Mouse (Mus musculus): Measurements from ENCODE around the gene Ppp1r18. TPM values are rescaled to one million over a fixed set of nuclear protein-coding genes. Genes with fewer than 3 reads are reported as not detected.
A peak's percentile ranks its signal among the peaks of the same experiment; 100 is the strongest.

Ppp1r18 gene
- polyA plus RNA-seq, 1 experiment from 2014 or later: 27.6 TPM

DNA sequence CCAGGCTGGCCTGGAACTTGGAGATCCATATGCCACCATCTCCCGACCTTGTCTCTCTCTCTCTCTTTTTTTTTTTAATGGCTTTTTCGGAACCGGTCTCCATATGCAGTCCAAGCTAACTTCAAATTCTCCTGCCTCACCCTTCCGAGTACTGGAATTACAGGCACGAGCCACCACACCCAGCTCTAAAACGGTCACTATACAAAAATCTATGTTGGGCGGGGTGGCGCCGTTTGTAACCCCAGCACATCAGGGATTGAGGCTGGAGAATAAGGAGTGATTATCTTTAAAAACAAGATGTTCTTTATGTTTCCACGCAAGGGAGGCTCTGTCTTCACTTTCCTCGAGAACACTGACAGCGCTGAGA lies 4.6 kb upstream of the Ppp1r18 start:
- 4% methylated on average over 12 of the region's 12 CpGs for WGBS
- ATAC-seq (ENCODE audit: low FRiP score): no peak
- Histone ChIP-seq H3K4me3 (ENCODE audit: low read depth, low read length) (peak overlapping the region; percentile 63), H3K4me2 (replicated peaks; ENCODE audit: low read depth, low read length) (peak overlapping the region; percentile 64), H3K9ac (ENCODE audit: low read depth, low read length) (peak overlapping the region; percentile 79), H3K27ac (ENCODE audit: low read depth, low read length) (peak overlapping the region; percentile 86), H3K4me1 (replicated peaks; ENCODE audit: control insufficient read depth, insufficient read depth, low read length) (no peaks in the 10 kb centered on the region), H3K27me3 (ENCODE audit: control insufficient read depth, insufficient read depth, low read length) (no peaks in the 10 kb centered on the region), H3K36me3 (ENCODE audit: control insufficient read depth, insufficient read depth, low read length) (0 out of 2 replicates have a peak, but pooled peaks cover 3% of the 10 kb centered on the region), H3K9me3 (ENCODE audit: control insufficient read depth, low read length) (no peaks in the 10 kb centered on the region)
- DNase-seq (ENCODE audit: low spot score): no peak

DNA sequence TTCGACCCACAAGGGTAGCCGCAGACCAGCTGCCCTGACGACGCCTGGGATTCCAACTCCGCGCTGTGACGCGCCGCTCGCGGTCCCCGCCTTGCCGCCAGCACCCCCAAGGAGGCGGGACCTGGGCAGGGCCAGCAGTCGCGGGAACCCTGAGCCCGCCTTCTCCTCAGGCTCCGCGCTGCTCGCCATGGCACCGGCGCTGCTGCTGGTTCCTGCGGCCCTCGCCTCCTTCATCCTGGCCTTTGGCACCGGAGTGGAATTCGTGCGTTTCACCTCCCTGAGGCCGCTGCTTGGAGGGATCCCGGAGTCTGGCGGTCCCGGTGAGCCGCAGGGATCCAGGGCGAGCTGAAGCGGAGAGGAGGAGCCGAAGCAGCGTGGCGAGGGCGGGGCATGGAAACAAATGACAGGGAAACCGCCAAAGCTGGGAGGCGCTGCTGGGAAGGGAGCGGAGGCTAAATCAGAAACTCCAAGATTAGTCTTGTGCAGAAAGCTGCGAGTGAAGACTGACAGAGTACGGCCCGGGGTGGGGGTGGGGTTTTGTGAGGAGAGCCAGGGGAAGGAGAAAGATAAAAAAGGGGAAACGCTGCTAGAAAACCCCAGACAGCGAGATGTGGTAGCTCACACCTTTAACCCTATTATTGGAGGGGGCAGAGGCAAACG lies 4.1 kb upstream of the Ppp1r18 start, which contains the start of gene Nrm:
TSS of gene Nrm (plus strand) at position 121 of the 660 bp plus-strand sequence.
- Histone ChIP-seq H3K36me3 (ENCODE audit: control insufficient read depth, insufficient read depth, low read length) (0 out of 2 replicates have a peak, but pooled peaks cover 3% of the 10 kb centered on the region), H3K4me2 (replicated peaks; ENCODE audit: low read depth, low read length) (peak within 1 kb of the TSS; percentile 64), H3K4me1 (replicated peaks; ENCODE audit: control insufficient read depth, insufficient read depth, low read length) (no peaks in the 10 kb centered on the region), H3K9me3 (ENCODE audit: control insufficient read depth, low read length) (no peaks in the 10 kb centered on the region), H3K9ac (ENCODE audit: low read depth, low read length) (peak within 1 kb of the TSS; percentile 79), H3K27me3 (ENCODE audit: control insufficient read depth, insufficient read depth, low read length) (no peaks in the 10 kb centered on the region), H3K4me3 (ENCODE audit: low read depth, low read length) (peak within 1 kb of the TSS; percentile 63), H3K27ac (ENCODE audit: low read depth, low read length) (peak within 1 kb of the TSS; percentile 86)
- peak; percentile 90 for DNase-seq (ENCODE audit: low spot score)
- under 1% methylated on average over 47 of the region's 47 CpGs for WGBS
- ATAC-seq (ENCODE audit: low FRiP score): peak; percentile 87

DNA sequence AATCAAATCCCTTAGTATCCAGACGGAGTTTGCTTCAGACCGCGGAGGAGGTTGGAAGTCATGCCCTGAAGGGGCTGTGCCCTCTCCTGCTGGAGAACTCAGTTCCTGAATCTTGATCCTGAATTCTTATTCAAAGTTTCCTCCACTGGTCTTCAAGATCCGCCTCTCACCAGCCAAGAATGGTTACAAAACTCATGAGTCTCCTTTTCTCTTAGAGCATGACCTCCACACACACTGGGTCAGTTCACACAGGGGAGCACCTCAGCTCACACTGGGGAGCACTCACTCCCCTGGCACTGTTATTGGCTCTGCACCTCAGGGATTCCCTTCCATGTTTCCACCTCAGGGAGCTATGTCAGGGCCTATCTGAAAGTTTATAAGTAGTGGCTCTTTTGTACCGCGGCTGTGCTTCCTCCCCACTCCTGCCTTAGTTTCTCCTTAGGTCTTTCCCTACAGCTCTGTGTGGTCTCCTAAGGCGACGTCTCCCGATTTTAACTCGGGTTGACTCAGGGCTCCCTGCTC lies 500 bp upstream of the Ppp1r18 start:
- peak overlapping the region; percentile 99 for H3K27ac ChIP-seq (ENCODE audit: low read depth, low read length)
- peak overlapping the region; percentile 54 for H3K4me3 ChIP-seq (ENCODE audit: low read depth, low read length)
- ATAC-seq (ENCODE audit: low FRiP score) (no peak), DNase-seq (ENCODE audit: low spot score) (no peak)
- peak overlapping the region; percentile 98 for H3K4me2 ChIP-seq (replicated peaks; ENCODE audit: low read depth, low read length)
- H3K9me3 ChIP-seq (ENCODE audit: control insufficient read depth, low read length): no peaks in the 10 kb centered on the region
- no peaks in the 10 kb centered on the region; the same call in 1 of the 2 replicates for H3K36me3 ChIP-seq (ENCODE audit: control insufficient read depth, insufficient read depth, low read length)
- H3K27me3 ChIP-seq (ENCODE audit: control insufficient read depth, insufficient read depth, low read length): no peaks in the 10 kb centered on the region
- peak overlapping the region; percentile 87 for H3K9ac ChIP-seq (ENCODE audit: low read depth, low read length)
- H3K4me1 ChIP-seq (replicated peaks; ENCODE audit: control insufficient read depth, insufficient read depth, low read length): peaks cover 8% of the 10 kb centered on the region
- WGBS: 25% methylated on average over 10 of the region's 10 CpGs

DNA sequence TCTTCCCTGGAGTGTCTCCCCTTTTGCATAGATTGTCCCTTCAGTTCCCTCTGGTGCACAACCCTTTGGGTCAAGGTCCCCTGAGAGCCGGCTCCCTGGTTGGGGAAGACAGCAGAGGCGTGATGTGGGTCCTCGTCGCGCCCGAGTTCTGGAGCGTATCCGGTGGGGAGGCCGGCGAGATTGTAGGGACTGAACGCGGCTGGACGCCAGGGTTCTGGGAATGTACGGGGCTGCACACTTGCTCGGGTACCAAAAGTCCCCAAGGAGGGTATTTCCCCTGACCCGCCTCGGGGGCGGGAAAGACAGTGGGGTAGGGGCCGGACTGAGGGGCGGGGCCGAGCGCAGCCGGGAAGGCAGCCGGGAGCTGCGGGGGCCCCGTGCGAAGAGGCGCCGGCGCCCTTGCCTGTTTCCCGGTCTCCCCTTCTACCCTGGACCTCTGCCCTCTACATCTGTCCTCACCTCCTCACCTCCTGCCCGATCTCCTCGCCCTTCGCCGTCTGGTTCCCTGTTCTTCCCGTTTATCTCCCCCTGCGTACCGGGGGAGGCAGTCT lies 963 bp downstream of the Ppp1r18 start:
- H3K4me2 ChIP-seq (replicated peaks; ENCODE audit: low read depth, low read length): peak overlapping the region; percentile 98
- DNase-seq (ENCODE audit: low spot score) (peak; percentile 77), ATAC-seq (ENCODE audit: low FRiP score) (peak; percentile 56)

DNA sequence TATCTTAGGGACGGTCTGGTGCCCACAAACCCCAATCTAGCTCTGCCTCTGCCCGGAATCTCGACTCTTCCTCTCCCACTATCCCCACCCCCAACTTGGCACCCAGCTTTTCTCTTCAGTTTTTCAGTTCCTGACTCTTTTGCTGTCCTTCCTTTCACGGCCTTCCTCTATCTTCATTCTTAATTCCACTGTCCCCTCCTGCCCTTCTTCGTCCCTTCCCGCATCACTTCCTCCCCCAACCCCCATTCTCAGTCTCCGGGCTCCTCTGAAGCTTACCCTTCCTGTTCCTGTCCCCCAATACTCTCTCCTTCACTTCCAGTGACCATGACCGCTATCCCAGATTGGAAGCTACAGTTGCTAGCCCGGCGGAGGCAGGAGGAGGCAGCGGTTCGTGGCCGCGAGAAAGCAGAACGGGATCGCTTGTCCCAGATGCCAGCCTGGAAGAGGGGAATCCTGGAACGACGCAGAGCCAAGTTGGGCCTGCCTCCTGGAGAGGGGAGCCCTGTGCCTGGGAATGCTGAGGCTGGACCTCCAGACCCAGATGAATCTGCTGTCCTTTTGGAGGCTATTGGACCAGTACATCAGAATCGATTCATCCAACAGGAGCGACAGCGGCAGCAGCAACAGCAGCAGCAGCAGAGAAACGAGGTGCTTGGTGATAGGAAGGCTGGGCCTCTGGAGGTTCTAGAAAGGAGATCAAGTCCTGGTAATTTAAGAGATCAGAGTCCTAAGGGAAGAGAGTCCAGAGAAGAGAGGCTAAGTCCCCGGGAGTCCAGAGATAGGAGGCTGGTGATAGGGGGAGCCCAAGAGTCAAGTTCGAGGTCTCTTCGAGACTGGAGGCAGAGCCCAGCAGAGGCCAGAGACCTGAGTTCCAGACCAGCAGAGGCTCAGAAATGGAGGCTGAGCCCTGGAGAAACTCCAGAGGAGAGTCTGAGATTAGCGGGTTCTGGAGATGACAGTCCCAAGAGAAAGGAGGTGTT lies 1.8 kb downstream of the Ppp1r18 start:
- WGBS: 9% methylated on average over 26 of the region's 26 CpGs
- Histone ChIP-seq H3K27ac (ENCODE audit: low read depth, low read length) (peak overlapping the region; percentile 99), H3K9ac (ENCODE audit: low read depth, low read length) (peak overlapping the region; percentile 87), H3K4me1 (replicated peaks; ENCODE audit: control insufficient read depth, insufficient read depth, low read length) (peaks cover 8% of the 10 kb centered on the region), H3K4me2 (replicated peaks; ENCODE audit: low read depth, low read length) (peak overlapping the region; percentile 98), H3K9me3 (ENCODE audit: control insufficient read depth, low read length) (peaks cover 5% of the 10 kb centered on the region; the same call in 1 of the 2 replicates), H3K36me3 (ENCODE audit: control insufficient read depth, insufficient read depth, low read length) (peaks cover 5% of the 10 kb centered on the region), H3K4me3 (ENCODE audit: low read depth, low read length) (peak overlapping the region; percentile 54), H3K27me3 (ENCODE audit: control insufficient read depth, insufficient read depth, low read length) (no peaks in the 10 kb centered on the region)
- DNase-seq (ENCODE audit: low spot score) (peak; percentile 53), ATAC-seq (ENCODE audit: low FRiP score) (no peak)

More for the DNA sequence above, 963 bp downstream of the Ppp1r18 start:
- Histone ChIP-seq H3K27ac (ENCODE audit: low read depth, low read length) (peak overlapping the region; percentile 99), H3K4me1 (replicated peaks; ENCODE audit: control insufficient read depth, insufficient read depth, low read length) (peaks cover 8% of the 10 kb centered on the region), H3K9me3 (ENCODE audit: control insufficient read depth, low read length) (peaks cover 4% of the 10 kb centered on the region; the same call in 1 of the 2 replicates), H3K4me3 (ENCODE audit: low read depth, low read length) (peak overlapping the region; percentile 54), H3K9ac (ENCODE audit: low read depth, low read length) (peak overlapping the region; percentile 87), H3K36me3 (ENCODE audit: control insufficient read depth, insufficient read depth, low read length) (peaks cover 4% of the 10 kb centered on the region), H3K27me3 (ENCODE audit: control insufficient read depth, insufficient read depth, low read length) (no peaks in the 10 kb centered on the region)
- WGBS: under 1% methylated on average over 38 of the region's 38 CpGs

DNA sequence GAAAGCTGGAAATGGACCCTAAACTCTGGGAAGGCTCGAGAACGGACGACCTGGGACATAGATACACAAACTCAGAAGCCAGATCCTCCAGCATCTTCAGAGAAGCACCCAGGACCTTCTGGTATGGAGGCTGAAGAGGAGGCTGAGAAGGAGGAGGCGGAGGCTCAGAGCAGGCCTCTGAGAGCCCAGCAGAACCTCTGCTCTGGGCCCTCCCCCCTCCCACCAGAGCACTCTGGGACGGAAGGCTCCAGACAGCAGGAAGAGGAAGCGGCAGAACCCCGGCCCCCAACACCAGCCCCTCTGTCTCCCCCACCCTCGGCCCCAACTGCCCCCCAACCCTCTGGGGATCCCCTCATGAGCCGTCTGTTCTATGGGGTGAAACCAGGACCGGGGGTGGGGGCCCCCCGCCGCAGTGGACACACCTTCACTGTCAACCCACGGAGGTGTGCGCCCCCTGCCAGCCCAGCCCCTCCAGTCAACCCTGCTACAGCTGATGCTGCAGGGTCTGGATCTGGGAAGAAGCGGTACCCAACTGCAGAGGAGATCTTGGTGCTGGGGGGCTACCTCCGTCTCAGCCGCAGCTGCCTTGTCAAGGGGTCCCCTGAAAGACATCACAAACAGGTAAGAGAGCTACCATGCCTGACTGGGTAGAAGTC lies 2.9 kb downstream of the Ppp1r18 start:
- DNase-seq (ENCODE audit: low spot score): peak; percentile 18
- peak overlapping the region; percentile 87 for H3K9ac ChIP-seq (ENCODE audit: low read depth, low read length)
- H3K27me3 ChIP-seq (ENCODE audit: control insufficient read depth, insufficient read depth, low read length): no peaks in the 10 kb centered on the region
- WGBS: 42% methylated on average over 16 of the region's 17 CpGs
- no peak for ATAC-seq (ENCODE audit: low FRiP score)
- H3K4me3 ChIP-seq (ENCODE audit: low read depth, low read length): peak overlapping the region; percentile 54
- H3K27ac ChIP-seq (ENCODE audit: low read depth, low read length): peak overlapping the region; percentile 51; the same call in 1 of the 2 replicates
- H3K9me3 ChIP-seq (ENCODE audit: control insufficient read depth, low read length): peaks cover 5% of the 10 kb centered on the region; the same call in 1 of the 2 replicates
- peaks cover 8% of the 10 kb centered on the region for H3K4me1 ChIP-seq (replicated peaks; ENCODE audit: control insufficient read depth, insufficient read depth, low read length)
- H3K36me3 ChIP-seq (ENCODE audit: control insufficient read depth, insufficient read depth, low read length): peaks cover 5% of the 10 kb centered on the region
- H3K4me2 ChIP-seq (replicated peaks; ENCODE audit: low read depth, low read length): peak overlapping the region; percentile 98

DNA sequence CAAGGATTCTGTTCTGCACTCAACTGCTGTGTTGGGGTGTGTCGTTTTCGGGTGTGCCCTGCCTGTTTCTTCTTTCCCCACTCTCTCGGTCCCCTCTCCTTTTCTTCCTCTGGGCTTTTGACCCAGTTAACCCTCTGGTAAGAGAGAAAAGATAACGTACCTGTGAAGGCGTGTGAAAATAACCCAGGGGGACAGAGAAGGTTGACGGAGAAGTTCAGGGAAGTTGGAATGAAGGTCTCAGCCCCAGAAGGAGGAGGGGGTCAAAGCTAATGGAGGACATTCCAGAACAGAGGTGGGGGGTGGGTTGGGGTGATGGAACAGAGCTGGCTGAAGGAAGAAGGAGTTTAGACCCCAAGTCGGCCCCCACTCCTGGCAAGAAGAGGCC lies 3.6 kb downstream of the Ppp1r18 start:
- DNase-seq (ENCODE audit: low spot score) (peak; percentile 13), ATAC-seq (ENCODE audit: low FRiP score) (no peak)
- Histone ChIP-seq H3K9me3 (ENCODE audit: control insufficient read depth, low read length) (peaks cover 5% of the 10 kb centered on the region; the same call in 1 of the 2 replicates), H3K4me3 (ENCODE audit: low read depth, low read length) (peak overlapping the region; percentile 54), H3K4me1 (replicated peaks; ENCODE audit: control insufficient read depth, insufficient read depth, low read length) (peaks cover 10% of the 10 kb centered on the region), H3K27me3 (ENCODE audit: control insufficient read depth, insufficient read depth, low read length) (no peaks in the 10 kb centered on the region), H3K4me2 (replicated peaks; ENCODE audit: low read depth, low read length) (peak overlapping the region; percentile 98), H3K36me3 (ENCODE audit: control insufficient read depth, insufficient read depth, low read length) (peaks cover 5% of the 10 kb centered on the region), H3K27ac (ENCODE audit: low read depth, low read length) (peak overlapping the region; percentile 56; the same call in 1 of the 2 replicates), H3K9ac (ENCODE audit: low read depth, low read length) (peak overlapping the region; percentile 87)
- 4% methylated on average over 7 of the region's 7 CpGs for WGBS
